Mouse (Mus musculus) ovary, adult 18-20 months (tissue): ENCODE measurements around the gene Mknk2.
A peak's percentile ranks its signal among the peaks of the same experiment; 100 is the strongest.

Source experiments
- DNase-seq: peaks from one replicate; pipeline ENCODE4 v3.0.0; 2022; ENCODE audit warnings: low spot score, mixed read lengths

The Mknk2 gene

GRCm38 (mm10) chr10:80669737-80670485, 8.0 kb downstream of the Mknk2 start:
- peak; percentile 51 for DNase-seq

GRCm38 (mm10) chr10:80669018-80669417, 8.9 kb downstream of the Mknk2 start:
- no peak for DNase-seq

GRCm38 (mm10) chr10:80668614-80669013, 9.3 kb downstream of the Mknk2 start:
- no peak for DNase-seq

DNA sequence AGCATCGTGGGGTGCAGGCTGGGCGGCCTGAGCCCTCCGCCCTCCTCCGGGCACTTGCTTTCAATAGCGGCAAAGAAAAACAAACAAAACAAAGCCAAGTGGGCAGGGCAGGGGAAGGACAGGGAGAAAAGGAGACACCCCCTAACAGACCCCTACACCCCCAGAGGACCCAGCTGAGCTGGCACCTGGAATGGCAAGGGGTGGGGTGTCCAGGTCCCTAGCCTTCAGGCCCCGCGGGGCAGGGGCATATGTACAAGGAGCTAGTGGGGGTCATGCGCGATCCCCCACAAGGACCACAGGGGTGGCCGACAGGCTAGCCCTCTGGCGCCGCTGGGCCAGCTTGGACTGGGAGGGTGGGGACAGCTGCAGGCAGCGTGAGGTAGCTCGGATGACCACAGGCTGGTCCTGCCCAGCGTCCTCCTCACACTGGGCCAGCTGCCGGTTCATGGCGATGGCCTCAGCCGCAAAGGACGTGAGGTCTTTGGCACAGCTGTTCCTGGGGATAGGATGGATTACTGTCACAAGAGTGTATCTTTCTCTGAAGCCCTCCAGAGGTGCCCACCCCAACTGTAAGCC, 11.0 kb downstream of the Mknk2 start:
- DNase-seq: no peak

DNA sequence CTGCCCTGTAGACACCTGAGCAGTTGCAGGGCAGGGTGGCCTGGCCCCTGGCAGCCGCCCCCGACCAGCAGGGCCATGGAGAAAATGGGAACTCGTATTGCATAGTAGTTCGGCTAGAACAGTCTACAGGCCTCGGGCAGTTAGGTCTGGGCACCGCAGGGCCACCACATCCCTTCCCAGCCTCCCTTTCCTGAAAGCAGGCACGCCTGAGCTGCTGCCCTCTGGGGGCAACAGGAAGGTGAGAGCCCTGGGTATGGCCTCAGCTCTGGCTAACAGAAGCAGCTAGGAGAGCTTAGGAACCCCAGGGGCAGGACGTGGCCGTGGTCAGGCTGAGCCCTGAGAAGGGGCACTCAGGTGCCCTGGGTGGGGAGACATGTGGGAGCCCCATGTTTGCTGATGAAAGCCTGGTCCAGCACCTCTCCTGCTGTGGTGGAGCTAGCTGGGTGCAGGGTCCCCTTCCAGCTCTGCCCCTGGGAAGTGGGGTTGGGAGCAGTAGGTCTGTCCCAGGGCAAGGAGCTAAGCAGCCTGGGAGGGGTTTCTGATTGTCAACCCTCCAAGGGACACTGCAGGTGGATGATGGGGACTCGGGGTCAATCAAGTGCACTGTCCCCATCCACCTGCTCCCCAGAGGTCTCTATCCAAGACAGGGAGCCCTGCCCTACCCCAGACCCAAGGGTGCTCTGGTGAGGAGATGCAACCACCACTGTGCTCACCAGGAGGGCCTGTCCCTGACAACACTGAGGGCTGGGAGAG, 11.8 kb downstream of the Mknk2 start:
- DNase-seq: no peak

DNA sequence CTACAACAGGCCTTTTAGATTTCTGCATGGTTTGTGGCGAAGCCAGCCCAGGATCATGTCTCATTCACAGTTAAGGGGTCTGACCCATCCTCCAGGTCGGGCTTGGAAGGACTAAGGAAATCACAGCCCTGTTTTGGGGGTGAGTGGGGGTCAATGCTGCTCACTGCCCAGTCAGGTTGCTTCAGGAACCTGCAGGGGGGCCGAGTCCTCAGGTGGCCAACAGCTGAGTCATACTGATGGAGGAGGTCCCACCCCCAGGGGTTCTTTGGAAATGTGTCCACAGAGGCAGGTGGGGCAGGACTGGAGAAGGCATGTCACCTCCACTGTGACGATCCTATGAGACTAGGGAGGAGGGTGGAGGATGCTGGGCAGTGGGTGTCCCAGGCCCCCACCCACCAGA, 12.5 kb downstream of the Mknk2 start:
- no peak for DNase-seq

- DNase-seq: peak; percentile 47
Observed at GRCm38 (mm10) chr10:80665016-80665380, 12.9 kb downstream of the Mknk2 start.

GRCm38 (mm10) chr10:80664197-80665015, 13.5 kb downstream of the Mknk2 start:
- DNase-seq: peak; percentile 85

DNA sequence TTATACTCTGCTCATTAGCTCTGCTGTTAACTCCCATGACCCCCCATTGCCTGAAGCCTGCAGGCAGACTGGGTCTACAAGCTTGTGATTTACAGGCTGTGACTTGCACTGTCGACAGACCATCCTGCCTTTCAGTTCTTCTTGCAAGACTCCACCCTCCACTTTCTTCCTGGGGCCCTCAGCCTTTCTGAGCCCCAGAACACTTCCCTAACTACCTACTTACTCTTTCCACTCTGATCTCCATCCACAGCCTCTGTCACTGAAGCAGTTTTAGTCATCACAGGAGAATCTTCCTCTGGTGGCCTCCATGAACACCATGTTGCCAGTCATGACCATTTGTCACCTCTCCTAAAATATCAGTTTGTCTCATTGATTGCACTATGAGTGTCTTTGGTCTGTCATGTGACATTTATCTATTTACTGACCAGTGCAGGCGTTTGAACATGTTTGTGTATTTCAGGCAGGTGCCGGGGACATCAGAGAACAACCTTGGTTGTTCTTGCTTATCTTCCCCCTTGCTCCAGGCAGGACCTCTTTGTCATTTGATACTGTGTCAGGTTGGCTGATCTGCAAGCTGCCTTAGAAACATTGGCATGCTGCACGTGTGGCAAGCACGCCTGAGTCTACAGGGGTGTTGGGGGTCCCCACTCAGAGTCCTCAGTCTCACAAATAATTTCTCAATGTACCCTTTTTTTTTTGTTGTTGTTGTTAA, 14.3 kb downstream of the Mknk2 start:
- no peak for DNase-seq

DNA sequence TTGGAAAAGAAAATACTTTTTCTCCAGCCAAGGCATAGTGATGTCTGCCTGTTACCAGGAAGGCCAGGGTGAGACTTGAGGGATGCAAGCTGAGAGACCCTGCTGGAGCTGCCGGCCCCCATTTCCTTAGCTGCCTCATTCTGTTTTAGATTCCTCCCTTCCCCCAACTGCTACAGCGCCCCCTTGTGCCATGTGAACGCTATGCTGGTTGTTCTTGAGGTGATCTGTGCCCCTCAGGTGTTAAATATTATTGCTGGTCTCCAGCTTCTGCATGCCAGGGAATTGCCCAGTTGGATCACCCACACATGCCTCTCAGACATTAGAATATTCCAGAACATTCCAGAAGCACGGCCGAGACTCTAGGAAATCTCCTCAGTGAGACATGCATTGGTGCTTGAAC, 16.8 kb downstream of the Mknk2 start:
- DNase-seq: no peak

DNA sequence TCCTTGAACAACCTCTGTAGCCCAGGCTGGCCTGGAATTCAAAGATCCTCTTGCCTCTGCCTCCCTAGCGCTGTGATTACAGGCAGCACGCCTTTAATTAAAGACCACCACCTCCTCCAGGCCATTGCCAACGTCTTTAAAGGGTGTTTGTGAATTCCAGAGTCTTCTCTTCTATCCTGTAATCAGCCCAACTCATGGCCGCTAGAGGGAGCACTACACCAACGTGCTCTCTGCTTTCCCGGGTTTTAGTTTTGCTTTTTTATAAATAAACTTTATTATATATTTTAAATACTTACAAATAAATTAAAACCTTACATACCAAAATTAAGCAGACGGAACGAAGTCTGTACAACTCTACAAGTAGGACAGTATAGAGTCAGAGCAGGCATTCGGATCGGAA, 18.7 kb downstream of the Mknk2 start:
- DNase-seq: no peak

- no peak for DNase-seq
Observed at GRCm38 (mm10) chr10:80658841-80659202, 19.1 kb downstream of the Mknk2 start.

GRCm38 (mm10) chr10:80658194-80658840, 19.6 kb downstream of the Mknk2 start:
- no peak for DNase-seq

- DNase-seq: no peak
Observed at GRCm38 (mm10) chr10:80656863-80657623, 20.9 kb downstream of the Mknk2 start, which contains the start of gene Btbd2. Gene Btbd2 (minus strand): TSS chr10:80657071.

DNA sequence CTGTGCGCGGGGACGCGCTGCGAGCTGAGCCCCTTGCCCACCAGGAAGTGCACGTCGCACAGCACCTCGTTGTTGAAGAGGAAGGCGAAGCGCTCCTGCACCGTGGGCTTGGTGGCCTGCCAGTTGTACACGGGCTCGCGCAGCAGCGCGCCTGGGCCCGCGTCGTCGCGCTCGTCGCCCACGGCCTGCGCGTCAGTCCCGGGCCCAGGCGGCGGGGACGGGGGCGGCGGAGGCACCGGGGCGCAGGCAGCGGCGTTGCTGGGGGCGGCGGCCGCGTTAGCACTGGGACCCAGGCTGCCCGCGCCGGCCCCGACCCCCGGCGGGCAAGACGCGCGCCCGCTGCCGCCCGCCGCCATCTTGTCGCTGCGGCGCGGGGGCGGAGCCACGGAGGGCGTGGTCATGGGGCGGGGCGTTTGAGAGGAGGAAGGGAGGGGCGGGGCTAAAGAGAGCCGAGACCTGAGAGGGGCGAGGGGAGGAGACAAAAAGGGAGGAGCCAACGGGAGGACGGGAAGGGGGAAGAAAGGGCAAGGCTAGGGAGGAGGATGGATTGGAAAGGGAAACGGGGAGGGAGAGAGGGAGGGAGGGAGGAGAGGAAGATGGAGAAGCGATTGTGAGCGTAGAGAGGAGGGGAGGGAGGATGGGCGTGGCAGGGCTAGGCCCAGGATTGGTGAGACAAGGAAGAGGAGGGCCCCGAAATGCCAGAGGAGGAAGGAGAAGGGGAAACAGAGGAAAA, 21.6 kb downstream of the Mknk2 start:
- peak; percentile 97 for DNase-seq

GRCm38 (mm10) chr10:80655406-80656129, 22.3 kb downstream of the Mknk2 start:
- DNase-seq: no peak

DNA sequence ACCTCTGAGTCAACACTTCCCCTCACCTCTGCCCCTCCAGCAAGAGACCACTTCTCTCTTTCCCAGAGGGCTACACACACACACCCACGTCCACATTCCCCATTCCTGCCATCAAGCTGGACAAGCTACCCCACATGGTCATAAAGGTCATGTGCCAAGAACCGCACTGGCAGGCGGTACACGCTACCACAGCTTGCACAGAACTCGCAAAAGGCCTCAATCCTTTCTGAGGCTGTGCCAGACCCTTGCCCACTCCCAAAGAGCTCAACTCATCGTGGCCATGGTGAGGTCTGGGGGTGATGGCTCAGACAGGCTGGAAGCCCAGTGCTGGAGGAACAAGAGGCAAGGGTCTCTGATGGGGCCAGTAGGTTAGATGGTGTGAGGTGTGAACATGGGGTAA, 23.0 kb downstream of the Mknk2 start:
- no peak for DNase-seq

GRCm38 (mm10) chr10:80653156-80653720, 24.7 kb downstream of the Mknk2 start:
- DNase-seq: no peak

- DNase-seq: no peak
Observed at GRCm38 (mm10) chr10:80650392-80650791, 27.5 kb downstream of the Mknk2 start.
